ENCODE assay signal across 17 mouse cellular contexts in the genomic region with DNA sequence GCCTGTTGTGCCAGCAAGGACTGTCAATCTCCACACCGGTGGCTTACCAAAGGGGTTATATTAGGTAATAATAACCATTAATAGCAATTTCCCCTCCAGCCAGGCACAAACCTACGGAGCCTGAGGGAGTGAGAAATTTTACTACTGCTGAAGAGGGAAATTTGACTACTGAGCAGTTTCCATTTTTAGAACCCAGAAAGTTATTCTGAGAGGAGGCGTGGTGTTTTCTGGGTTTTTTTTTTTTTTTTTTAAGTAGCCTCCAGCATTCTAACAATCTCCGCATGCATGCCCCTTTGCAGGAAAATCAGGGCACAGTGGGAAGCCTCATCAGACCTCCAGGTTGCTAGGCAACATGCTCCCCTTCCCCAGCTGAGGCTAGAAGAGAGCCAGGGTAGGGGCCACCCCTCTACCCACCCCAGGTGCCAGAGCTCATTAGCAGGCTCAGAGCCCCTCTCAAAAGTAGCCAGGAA. TPM values are rescaled to one million over a fixed set of nuclear protein-coding genes. Genes with fewer than 3 reads are reported as not detected.
DNase-seq lines count a peak whose midpoint lies in the region; ATAC-seq and TF ChIP-seq lines count a peak whose summit lies in the region.
"Had no signal": no experiment of that assay in that cellular context is flagged by ENCODE, and none has a peak within 500 bp of the region (broad histone marks: within the 10 kb centered on the region; RNA-seq: fewer than 3 reads in every experiment).

No protein-coding gene starts in this region.

- WGBS in forebrain, embryonic 10.5 days = 13% methylated on average over 4 of the region's 4 CpGs
- WGBS in hindbrain, postnatal 0 days = 16% methylated on average over 4 of the region's 4 CpGs
- 5% methylated on average over 4 of the region's 4 CpGs for WGBS in neural tube, embryonic 13.5 days

- no peaks in the 10 kb centered on the region for H3K9me3 ChIP-seq in forebrain, embryonic 10.5 days
- no peaks in the 10 kb centered on the region for H3K9me3 ChIP-seq in hindbrain, postnatal 0 days (ENCODE audit: low read length)
- H3K9me3 ChIP-seq in neural tube, embryonic 13.5 days = no peaks in the 10 kb centered on the region
- H3K9me3 ChIP-seq: liver, embryonic 12.5 days had no signal

- no peaks in the 10 kb centered on the region for H3K36me3 ChIP-seq in forebrain, embryonic 10.5 days (replicated peaks)
- no peaks in the 10 kb centered on the region for H3K36me3 ChIP-seq in hindbrain, postnatal 0 days (ENCODE audit: insufficient read depth, low read length)
- H3K36me3 ChIP-seq in neural tube, embryonic 13.5 days = no peaks in the 10 kb centered on the region
- H3K36me3 ChIP-seq: liver, embryonic 12.5 days had no signal

- H3K27me3 ChIP-seq in forebrain, embryonic 10.5 days (ENCODE audit: poor library complexity, severe bottlenecking) = peaks cover 31% of the 10 kb centered on the region
- H3K27me3 ChIP-seq in hindbrain, postnatal 0 days (ENCODE audit: insufficient read depth, low read length) = no peaks in the 10 kb centered on the region
- H3K27me3 ChIP-seq in neural tube, embryonic 13.5 days = no peaks in the 10 kb centered on the region

- no peak for TF ChIP-seq CTCF in layer of hippocampus, adult 2 months (conservative IDR thresholded peaks at IDR 0.05)
- no peak for TF ChIP-seq CTCF in hindbrain, postnatal 0 days (IDR thresholded peaks at IDR 0.05; ENCODE audit: low read depth)

- peak overlapping the region; percentile 74 for H3K27ac ChIP-seq in layer of hippocampus, adult 2 months
- peak overlapping the region; percentile 76 for H3K27ac ChIP-seq in forebrain, embryonic 10.5 days
- H3K27ac ChIP-seq in hindbrain, postnatal 0 days = no peak overlapping the region
- peak overlapping the region; percentile 34; the same call in 1 of the 2 replicates for H3K27ac ChIP-seq in neural tube, embryonic 13.5 days (replicated peaks)
- H3K27ac ChIP-seq: liver, embryonic 12.5 days had no signal

- ATAC-seq in hindbrain, postnatal 0 days = peak; percentile 64; the same call in 1 of the 2 replicates
- ATAC-seq in neural tube, embryonic 13.5 days (ENCODE audit: low read depth) = peak; percentile 90
- ATAC-seq: activated CD4-positive, CD25-positive, alpha-beta regulatory T cell, adult 4 months; liver, embryonic 12.5 days had no signal

- no peak overlapping the region for H3K4me3 ChIP-seq in layer of hippocampus, adult 2 months
- peak overlapping the region; percentile 3; the same call in 1 of the 2 replicates for H3K4me3 ChIP-seq in forebrain, embryonic 10.5 days
- no peak overlapping the region for H3K4me3 ChIP-seq in hindbrain, postnatal 0 days (ENCODE audit: low read length)
- no peak overlapping the region for H3K4me3 ChIP-seq in neural tube, embryonic 13.5 days
- H3K4me3 ChIP-seq: liver, embryonic 12.5 days; megakaryocyte, embryonic 14.5 days had no signal

- peak; percentile 33 to 54 for DNase-seq in layer of hippocampus, adult 2 months (ENCODE audit: low spot score in 2 of 2)
- no peak for DNase-seq in layer of hippocampus, postnatal 25 days (ENCODE audit: extremely low spot score in 1 of 2, low spot score in 1 of 2)
- DNase-seq in forebrain, embryonic 10.5 days (ENCODE audit: extremely low spot score, low spot score) = peak; percentile 80
- peak; percentile 69 for DNase-seq in hindbrain, postnatal 0 days (ENCODE audit: low spot score)
- DNase-seq in adrenal gland, postnatal 25 days = no peak
- DNase-seq in heart, postnatal 4 days = no peak
- no peak for DNase-seq in cerebellum, postnatal 25 days
- DNase-seq: cerebellum, adult 8-10 months; kidney, postnatal 36 days; right cerebral cortex, postnatal 25 days; thymus, postnatal 36 days had no signal

- H3K4me2 ChIP-seq in hindbrain, postnatal 0 days (ENCODE audit: low read depth, low read length) = no peak overlapping the region
- no peak overlapping the region for H3K4me2 ChIP-seq in neural tube, embryonic 13.5 days
- H3K4me2 ChIP-seq: liver, embryonic 12.5 days had no signal

- peaks cover 42% of the 10 kb centered on the region for H3K4me1 ChIP-seq in forebrain, embryonic 10.5 days
- H3K4me1 ChIP-seq in hindbrain, postnatal 0 days (ENCODE audit: insufficient read depth, low read length) = peaks cover 11% of the 10 kb centered on the region; the same call in 1 of the 2 replicates
- peaks cover 32% of the 10 kb centered on the region for H3K4me1 ChIP-seq in neural tube, embryonic 13.5 days (replicated peaks)

- no peak overlapping the region for H3K9ac ChIP-seq in hindbrain, postnatal 0 days (replicated peaks; ENCODE audit: low read length)
- H3K9ac ChIP-seq in neural tube, embryonic 13.5 days = no peak overlapping the region
- H3K9ac ChIP-seq: liver, embryonic 12.5 days had no signal

RNA-seq across cellular contexts. Expression of gene Eps8l3, which starts 43.1 kb away (rescaled TPM):
- total RNA-seq in layer of hippocampus, adult 2 months (2021) = not detected
- total RNA-seq in layer of hippocampus, postnatal 25 days (2021) = not detected
- not detected in 2 replicates for polyA plus RNA-seq in forebrain, embryonic 10.5 days (2016; fragmentation: Nextera tagmentation; extraction: Ambion mirVana)
- total RNA-seq in hindbrain, postnatal 0 days (2014; rRNA removed) = not detected in 2 replicates
- not detected in 2 replicates for polyA plus RNA-seq in hindbrain, postnatal 0 days (2015; fragmentation: Nextera tagmentation; extraction: Ambion mirVana)
- not detected in 2 replicates for polyA plus RNA-seq in neural tube, embryonic 13.5 days (2015; fragmentation: Nextera tagmentation; extraction: Ambion mirVana)
- not detected in 2 replicates for total RNA-seq in adrenal gland, postnatal 25 days (2021)
- total RNA-seq in heart, postnatal 4 days (2021) = not detected
- total RNA-seq: gastrocnemius, adult 8-10 months; heart, postnatal 25 days had no signal
- polyA plus RNA-seq: activated CD4-positive, CD25-positive, alpha-beta regulatory T cell, adult 4 months; liver, embryonic 12.5 days had no signal

Comparison
In these comparisons a context has a peak if more than half of its experiments do, and no peak if none do; other contexts are left out.
1. DNase-seq: peak in layer of hippocampus, adult 2 months (2 of 2), forebrain, embryonic 10.5 days (single experiment) and hindbrain, postnatal 0 days (single experiment); none in layer of hippocampus, postnatal 25 days (0 of 2), adrenal gland, postnatal 25 days (single experiment), heart, postnatal 4 days (single experiment) and cerebellum, postnatal 25 days (0 of 2).